In the genomic region with DNA sequence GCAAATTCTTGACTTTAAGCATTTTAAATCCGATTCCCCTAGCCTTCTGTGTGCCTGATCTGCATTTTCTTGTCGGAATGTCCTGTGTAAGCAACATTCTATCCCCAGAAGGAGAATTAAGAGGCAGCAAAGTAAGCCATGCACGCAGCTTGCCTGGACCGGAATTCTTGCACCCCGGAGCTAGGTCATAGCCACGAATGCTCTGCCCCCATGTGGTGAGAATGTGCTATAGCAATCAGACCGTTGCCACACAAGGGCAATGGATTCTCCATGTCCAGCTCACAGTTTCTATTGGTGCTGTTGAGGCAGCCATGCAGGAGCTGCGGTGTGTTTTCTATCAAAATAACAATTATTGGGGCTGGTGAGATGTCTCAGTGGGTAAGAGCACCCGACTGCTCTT, we compare ENCODE assay signal across 8 mouse cellular contexts. TPM values are rescaled to one million over a fixed set of nuclear protein-coding genes. Genes with fewer than 3 reads are reported as not detected.
DNase-seq lines count a peak whose midpoint lies in the region; ATAC-seq and TF ChIP-seq lines count a peak whose summit lies in the region.

No protein-coding gene starts in this region.

- H3K9ac ChIP-seq in kidney, embryonic 14.5 days (ENCODE audit: low read depth, low read length), result no peak overlapping the region
- no peak overlapping the region for H3K9ac ChIP-seq in liver, embryonic 11.5 days (ENCODE audit: low read depth, low read length)
- no peak overlapping the region for H3K9ac ChIP-seq in neural tube, embryonic 14.5 days (replicated peaks; ENCODE audit: low read depth, low read length)

- H3K36me3 ChIP-seq in kidney, embryonic 14.5 days (ENCODE audit: control insufficient read depth, insufficient read depth, low read length), result no peaks in the 10 kb centered on the region
- no peaks in the 10 kb centered on the region for H3K36me3 ChIP-seq in liver, embryonic 11.5 days (ENCODE audit: control insufficient read depth, insufficient read depth, low read length)
- H3K36me3 ChIP-seq in neural tube, embryonic 14.5 days (ENCODE audit: control insufficient read depth, insufficient read depth, low read length), result no peaks in the 10 kb centered on the region

- no peak overlapping the region for H3K27ac ChIP-seq in cortical plate, adult 2 months (ENCODE audit: insufficient read depth, low read length)
- no peak overlapping the region for H3K27ac ChIP-seq in kidney, embryonic 14.5 days (ENCODE audit: low read depth, low read length)
- no peak overlapping the region for H3K27ac ChIP-seq in liver, embryonic 11.5 days (ENCODE audit: low read depth, low read length)
- H3K27ac ChIP-seq in neural tube, embryonic 14.5 days (ENCODE audit: low read depth, low read length), result no peak overlapping the region

- peak; percentile 78 for DNase-seq in 416B (ENCODE audit: low read depth)
- peak; percentile 76 for DNase-seq in gastrocnemius, postnatal 14 days
- DNase-seq in liver, embryonic 11.5 days (ENCODE audit: low spot score), result peak; percentile 63
- peak; percentile 27 for DNase-seq in telencephalon, adult 2 months (ENCODE audit: low read depth, low spot score)

- peak; percentile 93 for TF ChIP-seq CTCF in cortical plate, adult 2 months (IDR thresholded peaks at IDR 0.05; ENCODE audit: extremely low read depth, insufficient read depth, low read length)

- peak overlapping the region; percentile 1; the same call in 1 of the 2 replicates for H3K4me2 ChIP-seq in kidney, embryonic 14.5 days (replicated peaks; ENCODE audit: low read depth, low read length)
- no peak overlapping the region for H3K4me2 ChIP-seq in liver, embryonic 11.5 days
- H3K4me2 ChIP-seq in neural tube, embryonic 14.5 days (ENCODE audit: low read depth, low read length), result no peak overlapping the region

- ATAC-seq in activated CD4-positive, CD25-positive, alpha-beta regulatory T cell, adult 4 months, result peak; percentile 43
- ATAC-seq in kidney, embryonic 14.5 days (ENCODE audit: low FRiP score, low TSS enrichment), result peak; percentile 37; the same call in 1 of the 2 replicates
- ATAC-seq in liver, embryonic 11.5 days (replicated peaks; ENCODE audit: low FRiP score), result 0 out of 2 replicates have a peak, but pooled peaks have one; percentile 42
- ATAC-seq in neural tube, embryonic 14.5 days (ENCODE audit: low read depth), result 0 out of 2 replicates have a peak, but pooled peaks have one; percentile 38

- intact Hi-C loops in gastrocnemius, postnatal 14 days (cut with DNase I; ENCODE audit: low total_unique reads), result no loop called here

- H3K27me3 ChIP-seq in kidney, embryonic 14.5 days (ENCODE audit: control insufficient read depth, insufficient read depth, low read length), result no peaks in the 10 kb centered on the region
- no peaks in the 10 kb centered on the region; the same call in 1 of the 2 replicates for H3K27me3 ChIP-seq in liver, embryonic 11.5 days (replicated peaks; ENCODE audit: control insufficient read depth, insufficient read depth, low read length)
- no peaks in the 10 kb centered on the region for H3K27me3 ChIP-seq in neural tube, embryonic 14.5 days (ENCODE audit: control insufficient read depth, insufficient read depth, low read length)

- H3K4me1 ChIP-seq in cortical plate, adult 2 months (ENCODE audit: control insufficient read depth, insufficient read depth, low read length), result no peaks in the 10 kb centered on the region
- H3K4me1 ChIP-seq in kidney, embryonic 14.5 days (ENCODE audit: control insufficient read depth, insufficient read depth, low read length), result peaks cover 18% of the 10 kb centered on the region; the same call in 1 of the 2 replicates
- peaks cover 16% of the 10 kb centered on the region for H3K4me1 ChIP-seq in liver, embryonic 11.5 days (replicated peaks; ENCODE audit: control insufficient read depth, insufficient read depth, low read length)
- H3K4me1 ChIP-seq in neural tube, embryonic 14.5 days (ENCODE audit: control insufficient read depth, insufficient read depth, low read length), result no peaks in the 10 kb centered on the region

- no peak for TF ChIP-seq POLR2A in cortical plate, adult 2 months (IDR thresholded peaks at IDR 0.05; ENCODE audit: extremely low read depth, insufficient read depth, low read length)

- no peak overlapping the region for H3K4me3 ChIP-seq in cortical plate, adult 2 months (ENCODE audit: insufficient read depth, low read length)
- no peak overlapping the region for H3K4me3 ChIP-seq in kidney, embryonic 14.5 days (ENCODE audit: low read length)
- H3K4me3 ChIP-seq in liver, embryonic 11.5 days (ENCODE audit: low read depth, low read length), result no peak overlapping the region
- no peak overlapping the region for H3K4me3 ChIP-seq in neural tube, embryonic 14.5 days (ENCODE audit: low read depth, low read length)

- 7% methylated on average over 9 of the region's 9 CpGs for WGBS in kidney, embryonic 14.5 days
- WGBS in liver, embryonic 11.5 days, result 11% methylated on average over 9 of the region's 9 CpGs
- WGBS in neural tube, embryonic 14.5 days, result 11% methylated on average over 9 of the region's 9 CpGs

- H3K9me3 ChIP-seq in kidney, embryonic 14.5 days (ENCODE audit: control insufficient read depth, low read length), result no peaks in the 10 kb centered on the region
- no peaks in the 10 kb centered on the region for H3K9me3 ChIP-seq in liver, embryonic 11.5 days (ENCODE audit: control insufficient read depth, low read length)
- no peaks in the 10 kb centered on the region for H3K9me3 ChIP-seq in neural tube, embryonic 14.5 days (ENCODE audit: control insufficient read depth, low read length)

RNA-seq across cellular contexts. Expression of gene Fam243, which starts 15.0 kb away (rescaled TPM):
- polyA plus RNA-seq in activated CD4-positive, CD25-positive, alpha-beta regulatory T cell, adult 4 months (2017; shearing (Covaris generic)), result not detected
- polyA plus RNA-seq in cortical plate, adult 2 months (2012; rRNA removed), result not detected in 2 replicates
- not detected for total RNA-seq in gastrocnemius, postnatal 14 days (2021)
- 0.08 TPM in 1 of 2 replicates, not detected in the other for polyA plus RNA-seq in kidney, embryonic 14.5 days (2014; fragmentation: Nextera tagmentation; extraction: Ambion mirVana)
- polyA plus RNA-seq in liver, embryonic 11.5 days (2014; fragmentation: Nextera tagmentation; extraction: Ambion mirVana), result not detected in 2 replicates
- polyA plus RNA-seq in neural tube, embryonic 14.5 days (2014; fragmentation: Nextera tagmentation; extraction: Ambion mirVana), result not detected in 2 replicates

RNA-seq across cellular contexts. Expression of gene Kcne1, which starts 23.0 kb away (rescaled TPM):
- not detected for polyA plus RNA-seq in activated CD4-positive, CD25-positive, alpha-beta regulatory T cell, adult 4 months (2017; shearing (Covaris generic))
- polyA plus RNA-seq in cortical plate, adult 2 months (2012; rRNA removed), result not detected in 2 replicates
- total RNA-seq in gastrocnemius, postnatal 14 days (2021), result not detected
- polyA plus RNA-seq in kidney, embryonic 14.5 days (2014; fragmentation: Nextera tagmentation; extraction: Ambion mirVana), result 0.85 and 1.5 TPM in 2 replicates
- polyA plus RNA-seq in liver, embryonic 11.5 days (2014; fragmentation: Nextera tagmentation; extraction: Ambion mirVana), result 0.05 TPM in 1 of 2 replicates, not detected in the other
- 0.32 and 0.37 TPM in 2 replicates for polyA plus RNA-seq in neural tube, embryonic 14.5 days (2014; fragmentation: Nextera tagmentation; extraction: Ambion mirVana)

RNA-seq across cellular contexts. Expression of gene Smim11, which starts 35.2 kb away (rescaled TPM):
- polyA plus RNA-seq in activated CD4-positive, CD25-positive, alpha-beta regulatory T cell, adult 4 months (2017; shearing (Covaris generic)), result 100 to 1,000 TPM; 121 to 124 TPM
- polyA plus RNA-seq in cortical plate, adult 2 months (2012; rRNA removed), result 26.7 and 30.2 TPM in 2 replicates
- 10 to 100 TPM; 52.0 to 65.5 TPM for total RNA-seq in gastrocnemius, postnatal 14 days (2021)
- polyA plus RNA-seq in kidney, embryonic 14.5 days (2014; fragmentation: Nextera tagmentation; extraction: Ambion mirVana), result 125 and 160 TPM in 2 replicates
- 106 and 117 TPM in 2 replicates for polyA plus RNA-seq in liver, embryonic 11.5 days (2014; fragmentation: Nextera tagmentation; extraction: Ambion mirVana)
- 58.0 and 62.9 TPM in 2 replicates for polyA plus RNA-seq in neural tube, embryonic 14.5 days (2014; fragmentation: Nextera tagmentation; extraction: Ambion mirVana)

RNA-seq across cellular contexts. Expression of gene Kcne2, which starts 44.1 kb away (rescaled TPM):
- polyA plus RNA-seq in activated CD4-positive, CD25-positive, alpha-beta regulatory T cell, adult 4 months (2017; shearing (Covaris generic)), result not detected
- polyA plus RNA-seq in cortical plate, adult 2 months (2012; rRNA removed), result 0.33 and 0.38 TPM in 2 replicates
- not detected for total RNA-seq in gastrocnemius, postnatal 14 days (2021)
- not detected in 2 replicates for polyA plus RNA-seq in kidney, embryonic 14.5 days (2014; fragmentation: Nextera tagmentation; extraction: Ambion mirVana)
- 0.26 TPM in 1 of 2 replicates, not detected in the other for polyA plus RNA-seq in liver, embryonic 11.5 days (2014; fragmentation: Nextera tagmentation; extraction: Ambion mirVana)
- 0.15 and 0.24 TPM in 2 replicates for polyA plus RNA-seq in neural tube, embryonic 14.5 days (2014; fragmentation: Nextera tagmentation; extraction: Ambion mirVana)

Comparison
In these comparisons a context has a peak if more than half of its experiments do, and no peak if none do; other contexts are left out.
1. DNase-seq: peak in every context shown above with its lines; median percentile 78 in 416B; 76 in gastrocnemius, postnatal 14 days; 63 in liver, embryonic 11.5 days; 27 in telencephalon, adult 2 months.